Mouse (Mus musculus): ENCODE data around the gene Hist1h4k.

DNA sequence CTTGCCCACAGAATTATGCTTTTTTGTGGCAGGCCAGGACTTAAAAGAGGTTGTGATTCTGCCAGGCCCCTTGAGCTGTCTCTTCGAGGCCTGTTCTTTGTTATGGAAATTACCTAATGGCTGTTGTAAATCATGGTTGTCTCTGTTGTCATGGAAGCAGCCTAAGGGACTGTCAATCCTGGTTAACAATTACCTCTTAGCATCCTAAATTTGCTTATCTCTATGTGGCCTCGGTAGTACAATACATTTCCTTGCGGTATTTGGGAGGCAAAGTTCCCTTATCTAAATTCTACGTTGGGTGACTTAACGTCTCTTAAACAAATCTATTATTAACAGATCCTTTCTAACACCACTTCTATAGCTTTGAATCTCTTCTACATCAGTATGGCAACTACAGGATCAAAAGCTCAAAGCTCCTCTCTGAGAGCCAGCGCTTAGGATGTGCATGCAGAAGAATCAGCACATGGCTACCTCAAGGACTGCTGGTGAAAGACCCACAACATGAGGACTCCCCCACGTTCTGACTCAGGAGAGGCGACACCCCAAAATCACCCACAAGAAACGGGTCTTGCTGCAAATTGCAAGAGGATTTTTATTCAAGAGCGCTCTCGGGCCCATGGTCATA, 22.2 kb downstream of the Hist1h4k start:
- TF ChIP-seq EP300 (optimal IDR thresholded peaks at IDR 0.05): no peak
- TF ChIP-seq CTCF (IDR thresholded peaks at IDR 0.05; ENCODE audit: low read depth): no peak

Data from stomach, postnatal 0 days (tissue).